Mouse (Mus musculus) brain, embryonic 14.5 days (tissue): ENCODE data around the gene Paqr9.

ENCODE experiments used
- CTCF ChIP-seq: fragments of 200-500 bp; IDR thresholded peaks from 2 replicates; pipeline ENCODE4 v1.5.1; 2012; ENCODE audit warnings: inconsistent platforms, mild to moderate bottlenecking, moderate library complexity, borderline replicate concordance; ENCODE audit not compliant: insufficient read depth, insufficient read length; ENCODE audit errors: extremely low read depth
- POLR2A ChIP-seq: fragments of 200-500 bp; IDR thresholded peaks from 2 replicates; pipeline ENCODE4 v1.6.1; 2012; ENCODE audit warnings: mild to moderate bottlenecking, inconsistent platforms, borderline replicate concordance; ENCODE audit not compliant: poor library complexity, insufficient read depth, insufficient read length, severe bottlenecking; ENCODE audit errors: extremely low read depth

DNA sequence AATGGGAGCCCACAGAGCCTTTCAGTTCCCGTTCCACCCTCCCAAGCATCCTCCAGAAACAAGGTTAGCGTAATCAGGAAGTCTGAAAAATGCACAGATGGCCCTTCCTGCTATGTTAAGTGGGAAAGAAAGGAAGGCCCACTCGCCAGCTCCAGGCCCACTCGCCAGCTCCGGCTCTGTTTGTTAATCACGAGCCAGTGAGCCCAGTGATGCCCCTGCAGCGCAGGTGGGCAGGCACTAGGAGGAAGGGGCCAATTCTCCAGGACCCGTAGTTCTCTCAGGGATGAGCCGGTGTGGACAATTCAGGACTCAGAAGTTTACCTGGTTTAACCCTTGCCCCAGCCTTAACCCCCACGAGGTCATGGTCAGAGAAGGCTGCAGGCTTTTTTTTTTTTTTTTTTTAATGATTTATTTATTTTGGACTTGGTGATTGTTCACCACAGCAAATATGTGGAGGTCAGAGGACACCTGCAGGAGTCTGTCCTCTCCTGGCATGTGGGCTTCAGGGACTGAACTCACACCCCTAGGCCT, 7.2 kb upstream of the Paqr9 start:
- TF ChIP-seq CTCF (no peak), POLR2A (no peak)
